Mouse (Mus musculus) embryonic facial prominence, embryonic 13.5 days (tissue): ENCODE measurements at regions not wholly inside any gene's neighbourhood (a gene's known extent, or its start where the extent isn't known, plus 50 kb on each side); places are given as distances from the start of the nearest gene placed in this dataset.

ENCODE experiments used
- ATAC-seq: fragments of 200-750 bp; cut with Nextera tagmentation; 2 replicates; pipeline ENCODE4 v1.8.0; 2017; ENCODE audit warnings: low read depth; ENCODE audit not compliant: insufficient number of reproducible peaks, insufficient read depth, low FRiP score, low TSS enrichment
- H3K27ac ChIP-seq: fragments of 300-500 bp; sonication (generic); 2 replicates; pipeline ENCODE4 v1.5.1; 2015; ENCODE audit warnings: moderate library complexity, mild to moderate bottlenecking, inconsistent platforms
- H3K27me3 ChIP-seq: fragments of 300-500 bp; sonication (generic); 2 replicates; pipeline ENCODE4 v1.6.1; 2015; ENCODE audit warnings: mild to moderate bottlenecking, inconsistent platforms
- H3K36me3 ChIP-seq: fragments of 300-500 bp; sonication (generic); 2 replicates; pipeline ENCODE4 v1.6.1; 2015; ENCODE audit warnings: mild to moderate bottlenecking, inconsistent platforms
- H3K4me1 ChIP-seq: fragments of 300-500 bp; sonication (generic); 2 replicates; pipeline ENCODE4 v1.6.1; 2015; ENCODE audit warnings: inconsistent platforms
- H3K4me2 ChIP-seq: fragments of 300-500 bp; sonication (generic); 2 replicates; pipeline ENCODE4 v1.6.1; 2015; ENCODE audit warnings: moderate library complexity, mild to moderate bottlenecking, inconsistent platforms
- H3K4me3 ChIP-seq: fragments of 300-500 bp; sonication (generic); 2 replicates; pipeline ENCODE4 v1.5.1; 2015; ENCODE audit warnings: mild to moderate bottlenecking, inconsistent platforms
- H3K9ac ChIP-seq: fragments of 300-500 bp; sonication (generic); 2 replicates; pipeline ENCODE4 v1.6.1; 2015; ENCODE audit warnings: mild to moderate bottlenecking, inconsistent platforms
- H3K9me3 ChIP-seq: fragments of 300-500 bp; sonication (generic); 2 replicates; pipeline ENCODE4 v1.6.1; 2016; ENCODE audit warnings: inconsistent platforms
- WGBS: fragments of 180-500 bp; shearing (Covaris S2); methylation state at CpG from one replicate; pipeline ENCODE4 v1.1.7; 2015; ENCODE audit warnings: mixed read lengths; 5-methylcytosine and 5-hydroxymethylcytosine counted together

DNA sequence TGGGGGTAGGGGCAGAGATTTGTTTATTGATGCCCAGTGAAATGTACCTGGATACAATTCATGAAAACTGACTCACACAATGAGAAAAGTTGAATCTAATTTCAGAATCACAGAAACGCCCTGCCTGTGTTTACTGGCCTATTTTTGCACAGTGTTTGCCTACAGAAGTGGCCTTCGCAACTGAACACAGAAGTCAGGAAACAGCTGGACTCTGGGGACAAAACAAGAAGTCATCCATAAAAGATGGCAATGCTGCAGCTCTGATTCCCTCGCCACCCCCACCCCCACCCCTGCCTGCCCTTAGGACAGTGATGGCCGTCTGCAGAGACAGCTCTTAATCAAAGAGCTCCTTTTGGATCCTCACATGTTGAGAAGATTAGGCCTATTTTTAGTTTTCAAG lies 150.0 kb upstream of the Galnt5 start:
- ATAC-seq = no peak

DNA sequence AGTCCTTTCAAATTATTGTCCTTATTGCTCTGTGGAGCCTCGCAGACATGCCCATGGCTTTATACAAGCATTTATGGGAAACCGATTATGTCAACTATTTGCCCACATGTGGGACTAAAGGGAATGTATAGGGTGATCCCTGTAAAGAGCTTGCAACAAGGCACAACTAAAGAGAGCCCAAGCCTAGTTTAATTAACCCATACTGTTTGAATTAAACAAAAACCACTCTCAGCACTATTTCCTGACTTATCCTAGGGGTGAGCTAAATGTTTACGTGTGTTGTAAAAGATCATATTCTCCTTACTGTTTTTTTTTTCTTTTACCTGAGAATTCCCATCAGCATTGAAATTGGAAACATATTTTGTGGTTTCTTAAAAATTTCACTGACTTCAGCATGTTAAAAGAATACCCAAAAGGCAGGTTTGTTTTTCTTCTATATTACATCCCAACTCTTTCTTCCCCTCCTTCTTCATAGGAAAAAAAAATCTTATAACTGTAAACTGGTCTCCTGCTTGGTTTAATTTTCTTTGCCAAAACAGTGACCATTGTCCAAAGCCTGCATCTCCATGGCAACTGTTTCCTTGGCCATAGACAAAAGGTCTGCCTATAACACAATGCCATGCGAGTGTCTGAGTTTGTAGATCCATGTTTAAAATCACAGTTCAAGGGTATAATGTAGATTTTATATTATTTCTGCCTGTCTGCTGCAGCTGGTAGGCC lies 148.2 kb upstream of the Galnt5 start:
- Histone ChIP-seq H3K9ac (no peak overlapping the region), H3K4me3 (no peak overlapping the region), H3K4me1 (peaks cover 24% of the 10 kb centered on the region), H3K4me2 (peak overlapping the region; percentile 27; the same call in 1 of the 2 replicates), H3K27ac (peak overlapping the region; percentile 69), H3K27me3 (no peaks in the 10 kb centered on the region), H3K9me3 (no peaks in the 10 kb centered on the region), H3K36me3 (no peaks in the 10 kb centered on the region)
- WGBS = 17% methylated on average over 4 of the region's 4 CpGs
- ATAC-seq = no peak

More for the DNA sequence above, 150.0 kb upstream of the Galnt5 start:
- no peaks in the 10 kb centered on the region for H3K36me3 ChIP-seq
- no peak overlapping the region for H3K4me3 ChIP-seq
- 43% methylated on average over 4 of the region's 4 CpGs for whole genome bisulfite sequencing
- H3K9ac ChIP-seq = no peak overlapping the region
- no peaks in the 10 kb centered on the region for H3K9me3 ChIP-seq
- no peaks in the 10 kb centered on the region for H3K27me3 ChIP-seq
- H3K4me2 ChIP-seq = no peak overlapping the region
- peaks cover 24% of the 10 kb centered on the region for H3K4me1 ChIP-seq
- no peak overlapping the region for H3K27ac ChIP-seq

DNA sequence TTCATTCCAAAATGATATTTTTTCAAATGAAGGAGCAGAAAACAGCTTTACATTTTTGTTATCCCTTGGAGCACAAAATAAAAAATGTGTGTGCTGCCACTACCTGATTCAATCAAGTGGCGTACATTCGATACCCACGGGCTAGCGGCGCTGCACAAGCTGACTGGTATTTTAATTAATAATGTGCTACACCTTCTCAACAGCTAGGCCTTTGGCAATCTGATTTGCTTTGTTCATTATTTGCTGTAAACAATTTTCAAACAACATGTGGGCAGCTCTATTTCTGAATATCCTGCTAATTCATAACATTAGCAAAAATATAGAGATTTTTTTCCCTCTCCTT lies 147.7 kb upstream of the Galnt5 start:
- no peak overlapping the region for H3K4me3 ChIP-seq
- H3K9me3 ChIP-seq = no peaks in the 10 kb centered on the region
- H3K36me3 ChIP-seq = no peaks in the 10 kb centered on the region
- ATAC-seq = no peak
- H3K4me2 ChIP-seq = peak overlapping the region; percentile 22; the same call in 1 of the 2 replicates
- peak overlapping the region; percentile 60 for H3K27ac ChIP-seq
- no peak overlapping the region for H3K9ac ChIP-seq
- H3K27me3 ChIP-seq = no peaks in the 10 kb centered on the region
- 23% methylated on average over 5 of the region's 5 CpGs for WGBS
- H3K4me1 ChIP-seq = peaks cover 24% of the 10 kb centered on the region

DNA sequence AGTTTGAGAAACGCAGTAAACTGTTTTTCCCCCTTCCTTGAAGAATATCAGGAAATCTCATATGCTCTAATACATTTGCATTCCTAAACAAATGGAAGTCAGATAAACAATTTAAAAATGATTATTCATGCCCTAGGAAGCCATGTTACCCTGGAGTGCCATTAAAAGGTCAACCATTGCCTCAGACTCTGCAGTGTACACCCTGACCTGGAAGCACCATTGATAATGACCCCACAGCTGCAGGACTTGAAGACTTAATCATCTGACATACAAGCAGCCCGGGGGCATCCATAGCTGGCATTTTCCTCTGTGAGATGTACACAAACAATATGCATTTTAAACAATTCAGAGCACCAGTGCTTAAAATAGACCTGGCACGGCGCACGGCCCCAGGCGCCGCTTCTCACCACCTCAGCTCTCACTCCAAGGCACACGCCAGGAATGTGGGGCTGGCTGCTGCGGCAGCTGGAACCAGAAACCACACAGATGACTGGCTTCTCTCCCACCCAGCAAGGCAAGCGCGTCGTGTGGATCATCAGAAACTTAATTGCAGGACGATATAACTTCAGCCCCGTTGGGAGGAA lies 141.1 kb upstream of the Galnt5 start:
- Histone ChIP-seq H3K27ac (no peak overlapping the region), H3K4me2 (peak overlapping the region; percentile 35), H3K4me1 (peaks cover 17% of the 10 kb centered on the region), H3K4me3 (no peak overlapping the region), H3K9me3 (no peaks in the 10 kb centered on the region), H3K9ac (no peak overlapping the region), H3K36me3 (no peaks in the 10 kb centered on the region), H3K27me3 (no peaks in the 10 kb centered on the region)
- ATAC-seq = no peak
- WGBS = 39% methylated on average over 14 of the region's 14 CpGs

DNA sequence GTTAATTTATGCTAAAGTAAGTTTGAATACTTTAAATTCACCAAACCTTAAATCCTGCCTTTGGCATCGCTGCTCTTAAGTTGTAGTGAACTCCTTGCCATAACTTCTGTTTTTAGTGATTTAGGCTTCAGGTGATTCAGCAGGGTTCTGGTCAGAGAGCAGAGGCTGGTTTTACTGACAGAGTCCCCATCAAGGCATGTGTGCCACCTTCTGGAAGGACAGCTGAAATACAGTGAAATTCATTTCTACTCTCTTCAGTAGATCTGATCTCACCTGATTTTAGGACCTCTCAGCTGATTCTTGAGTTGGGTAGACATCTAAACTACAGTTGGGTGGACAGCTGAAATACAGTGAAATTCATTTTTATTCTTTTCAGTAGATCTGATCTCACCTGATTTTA lies 132.4 kb upstream of the Galnt5 start:
- 67% methylated on average over 1 of the region's 1 CpGs for WGBS
- no peak for ATAC-seq
- H3K4me1 ChIP-seq = no peaks in the 10 kb centered on the region
- H3K4me3 ChIP-seq = no peak overlapping the region
- H3K36me3 ChIP-seq = no peaks in the 10 kb centered on the region
- H3K27me3 ChIP-seq = no peaks in the 10 kb centered on the region
- no peak overlapping the region for H3K27ac ChIP-seq
- no peaks in the 10 kb centered on the region for H3K9me3 ChIP-seq
- no peak overlapping the region for H3K9ac ChIP-seq
- no peak overlapping the region for H3K4me2 ChIP-seq

DNA sequence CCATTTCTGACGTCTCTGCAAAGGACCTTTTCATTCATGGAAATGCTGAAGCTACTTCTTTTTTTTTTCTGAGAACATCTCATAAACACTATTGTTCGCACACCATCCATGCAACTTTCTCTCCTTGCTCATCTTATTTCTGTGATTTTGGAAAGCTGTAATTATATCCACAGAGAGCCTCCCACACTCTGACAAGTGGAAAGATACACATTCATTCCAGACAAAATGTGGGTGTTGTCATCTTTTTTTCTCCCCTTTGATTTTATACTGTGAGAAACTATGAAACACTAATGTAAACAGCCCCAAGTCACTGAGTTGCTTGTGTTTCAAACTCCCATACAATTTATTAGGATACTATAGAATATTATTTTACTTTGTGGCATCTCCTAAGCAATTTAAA lies 129.6 kb upstream of the Galnt5 start:
- Histone ChIP-seq H3K4me2 (no peak overlapping the region), H3K4me1 (no peaks in the 10 kb centered on the region), H3K36me3 (no peaks in the 10 kb centered on the region), H3K9me3 (no peaks in the 10 kb centered on the region), H3K4me3 (no peak overlapping the region), H3K27me3 (no peaks in the 10 kb centered on the region), H3K9ac (no peak overlapping the region), H3K27ac (no peak overlapping the region)
- no peak for ATAC-seq
- WGBS = 84% methylated on average over 2 of the region's 2 CpGs

DNA sequence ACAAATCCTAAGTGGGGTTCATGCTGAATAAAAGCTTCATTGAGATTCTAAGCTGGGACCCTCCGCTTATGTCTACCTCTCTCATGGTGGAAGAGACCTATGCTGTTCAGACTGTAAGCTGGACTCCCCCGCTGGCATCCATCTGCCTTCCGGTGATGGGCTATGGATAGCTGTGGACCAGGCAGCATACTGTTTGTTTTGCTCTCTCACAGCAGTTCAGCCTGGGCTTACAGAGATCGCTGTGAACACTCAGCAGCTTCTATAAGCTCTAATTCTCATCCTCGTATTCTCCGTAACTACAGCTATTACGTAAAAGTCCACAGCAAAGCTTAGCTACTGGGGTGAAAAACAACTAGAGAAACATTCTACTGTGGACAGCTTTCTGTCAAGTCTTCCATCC lies 97.5 kb upstream of the Galnt5 start:
- H3K27me3 ChIP-seq = no peaks in the 10 kb centered on the region
- H3K4me3 ChIP-seq = no peak overlapping the region
- 85% methylated on average over 7 of the region's 7 CpGs for WGBS
- no peak overlapping the region for H3K4me2 ChIP-seq
- peaks cover 10% of the 10 kb centered on the region; the same call in 1 of the 2 replicates for H3K4me1 ChIP-seq
- no peak for ATAC-seq
- H3K36me3 ChIP-seq = no peaks in the 10 kb centered on the region
- H3K9me3 ChIP-seq = no peaks in the 10 kb centered on the region
- no peak overlapping the region for H3K9ac ChIP-seq
- H3K27ac ChIP-seq = peak overlapping the region; percentile 75

DNA sequence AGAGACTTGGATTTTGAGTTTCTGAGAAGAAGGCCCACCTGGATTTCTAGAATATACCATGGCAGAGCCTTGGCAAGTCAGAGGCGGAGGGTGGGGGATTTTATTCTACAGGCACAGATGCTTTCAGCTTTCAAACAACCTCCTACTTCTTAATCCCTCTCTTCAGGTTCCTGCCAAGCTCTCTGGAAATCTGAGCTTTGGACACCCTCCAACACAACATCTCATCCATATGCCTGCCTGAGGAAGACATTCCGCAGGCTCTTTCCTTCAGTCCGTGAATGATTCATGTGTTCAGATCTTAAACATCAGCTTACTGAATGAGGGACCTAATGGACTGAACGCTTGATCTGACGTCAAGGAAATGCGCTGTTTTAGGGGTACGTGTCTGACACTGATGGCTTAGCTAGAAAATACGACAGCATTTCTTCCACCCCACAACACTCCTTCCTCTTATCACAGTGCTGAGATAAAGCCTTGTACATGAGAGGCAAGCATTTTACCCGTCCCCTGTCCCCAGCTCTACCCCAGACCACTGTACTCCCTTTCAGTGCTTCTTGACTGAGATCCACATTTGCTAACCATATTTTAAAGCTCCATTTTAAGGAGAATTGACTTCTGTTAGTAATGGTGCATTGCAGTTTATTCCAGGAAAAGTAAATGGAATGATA lies 97.0 kb upstream of the Galnt5 start:
- H3K9me3 ChIP-seq = no peaks in the 10 kb centered on the region
- peak overlapping the region; percentile 75 for H3K27ac ChIP-seq
- no peaks in the 10 kb centered on the region for H3K27me3 ChIP-seq
- H3K4me2 ChIP-seq = no peak overlapping the region
- H3K9ac ChIP-seq = no peak overlapping the region
- H3K36me3 ChIP-seq = no peaks in the 10 kb centered on the region
- 55% methylated on average over 9 of the region's 9 CpGs for WGBS
- ATAC-seq = peak; percentile 64
- H3K4me1 ChIP-seq = peaks cover 10% of the 10 kb centered on the region; the same call in 1 of the 2 replicates
- H3K4me3 ChIP-seq = no peak overlapping the region

DNA sequence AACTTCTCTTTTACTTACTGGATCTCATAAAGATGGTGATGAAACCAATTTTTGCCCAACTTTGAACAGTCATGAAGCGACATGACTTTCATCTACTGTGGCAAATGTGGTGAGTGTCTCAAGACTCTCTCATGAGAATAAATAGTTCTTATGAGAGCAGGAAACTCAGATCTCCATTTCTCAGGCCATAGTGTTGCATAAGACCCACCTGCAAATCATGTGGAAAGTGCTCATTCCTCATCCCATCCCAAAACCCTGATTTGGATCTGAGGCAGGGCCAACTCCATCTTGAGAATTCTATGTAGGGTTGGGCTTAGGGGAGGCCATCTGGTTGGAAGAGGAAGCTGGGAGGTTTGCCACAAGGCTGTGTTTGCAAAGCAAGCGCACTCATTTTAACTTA lies 92.5 kb upstream of the Galnt5 start:
- Histone ChIP-seq H3K9me3 (no peaks in the 10 kb centered on the region), H3K4me1 (peaks cover 8% of the 10 kb centered on the region; the same call in 1 of the 2 replicates), H3K4me2 (no peak overlapping the region), H3K4me3 (no peak overlapping the region), H3K36me3 (no peaks in the 10 kb centered on the region), H3K9ac (no peak overlapping the region), H3K27ac (no peak overlapping the region), H3K27me3 (no peaks in the 10 kb centered on the region)
- no peak for ATAC-seq
- 88% methylated on average over 2 of the region's 2 CpGs for WGBS

DNA sequence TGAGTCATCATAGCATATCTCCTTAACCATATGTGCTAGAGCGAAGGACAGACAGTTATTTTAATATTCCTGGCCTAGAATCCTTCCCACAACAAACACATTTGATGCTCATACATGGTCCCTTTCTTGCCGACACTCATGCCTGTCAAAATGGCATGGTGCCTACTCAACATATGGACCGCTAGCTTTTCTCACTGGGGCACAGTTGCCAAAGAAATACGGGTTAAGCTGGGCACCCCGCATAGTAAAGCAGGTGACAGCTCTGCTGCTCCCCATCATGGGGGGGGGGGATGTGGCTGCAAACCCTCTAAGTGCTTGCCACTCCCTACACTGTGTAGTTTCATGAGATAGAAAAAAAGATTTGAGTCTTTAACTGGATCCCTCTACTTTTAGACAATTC lies 90.7 kb upstream of the Galnt5 start:
- Histone ChIP-seq H3K27ac (no peak overlapping the region), H3K4me2 (no peak overlapping the region), H3K36me3 (no peaks in the 10 kb centered on the region), H3K27me3 (no peaks in the 10 kb centered on the region), H3K4me3 (no peak overlapping the region), H3K4me1 (no peaks in the 10 kb centered on the region), H3K9me3 (no peaks in the 10 kb centered on the region), H3K9ac (no peak overlapping the region)
- ATAC-seq = no peak
- 88% methylated on average over 5 of the region's 5 CpGs for WGBS

DNA sequence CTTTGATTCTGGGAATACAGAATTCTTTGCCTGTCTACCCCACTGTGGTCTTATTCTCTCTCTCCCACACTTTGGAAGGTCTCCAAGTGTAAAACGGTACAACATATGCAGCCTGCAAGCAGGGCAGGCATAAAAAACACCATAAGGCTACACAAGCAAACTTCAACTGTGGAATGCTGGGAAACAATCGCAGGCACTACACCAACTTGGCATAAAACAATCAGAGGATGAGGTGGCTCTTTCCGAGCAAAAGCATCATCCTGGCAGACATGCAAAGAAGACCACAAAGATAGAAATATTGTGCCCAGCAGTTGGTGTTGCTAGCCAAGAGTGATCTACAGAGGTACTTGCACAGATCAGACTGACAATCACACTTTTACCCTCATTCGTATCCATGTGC lies 88.0 kb upstream of the Galnt5 start:
- ATAC-seq = no peak
- no peaks in the 10 kb centered on the region for H3K36me3 ChIP-seq
- H3K9me3 ChIP-seq = no peaks in the 10 kb centered on the region
- H3K4me2 ChIP-seq = no peak overlapping the region
- WGBS = 74% methylated on average over 4 of the region's 4 CpGs
- H3K4me3 ChIP-seq = no peak overlapping the region
- H3K9ac ChIP-seq = no peak overlapping the region
- no peaks in the 10 kb centered on the region for H3K4me1 ChIP-seq
- H3K27ac ChIP-seq = no peak overlapping the region
- no peaks in the 10 kb centered on the region for H3K27me3 ChIP-seq
